Mouse (Mus musculus) brain, embryonic 14.5 days (tissue): ENCODE data around the gene Gm45799. TPM values are rescaled to one million over a fixed set of nuclear protein-coding genes. Genes with fewer than 3 reads are reported as not detected.

Experiments used
- DNase-seq: peaks from one replicate; pipeline ENCODE4 v3.0.0-alpha.2; 2011; ENCODE audit warnings: low read depth
- CTCF ChIP-seq: fragments of 200-500 bp; IDR thresholded peaks from 2 replicates; pipeline ENCODE4 v1.5.1; 2012; ENCODE audit warnings: inconsistent platforms, mild to moderate bottlenecking, moderate library complexity, borderline replicate concordance; ENCODE audit not compliant: insufficient read depth, insufficient read length; ENCODE audit errors: extremely low read depth
- POLR2A ChIP-seq: fragments of 200-500 bp; IDR thresholded peaks from 2 replicates; pipeline ENCODE4 v1.6.1; 2012; ENCODE audit warnings: mild to moderate bottlenecking, inconsistent platforms, borderline replicate concordance; ENCODE audit not compliant: poor library complexity, insufficient read depth, insufficient read length, severe bottlenecking; ENCODE audit errors: extremely low read depth
- polyA plus RNA-seq: library from polyadenylated mRNA; depleted of rRNA; stranded (reverse); fragments of >200 nt; gene quantifications from 2 replicates; pipeline ENCODE4 v1.2.3, GENCODE M21; 2012; rRNA removed

Gene Gm45799
- polyA plus RNA-seq: 73.1 and 134 TPM in 2 replicates

- peak; percentile 59; the same call in 1 of the 2 replicates for TF ChIP-seq POLR2A
- no peak for TF ChIP-seq CTCF
These were observed at the start of gene Gm45799, which contains the start of gene Arfip2 for GRCm38 (mm10) chr7:105640233-105640893. Gene Gm45799, plus strand, starts transcription at chr7:105640552. Gene Arfip2, minus strand, starts transcription at chr7:105640416.

GRCm38 (mm10) chr7:105602860-105603623, 37.3 kb upstream of the Gm45799 start:
- TF ChIP-seq CTCF (peak; percentile 75), POLR2A (no peak)
- DNase-seq: peak; percentile 74

More at GRCm38 (mm10) chr7:105640233-105640893, at the start of gene Gm45799, which contains the start of gene Arfip2:
- DNase-seq: peak; percentile 99

GRCm38 (mm10) chr7:105608467-105608866, 31.9 kb upstream of the Gm45799 start:
- DNase-seq: no peak
- TF ChIP-seq CTCF: no peak
- no peak for TF ChIP-seq POLR2A

- TF ChIP-seq CTCF: no peak
- no peak for TF ChIP-seq POLR2A
These were observed 28.6 kb upstream of the Gm45799 start for GRCm38 (mm10) chr7:105611767-105612166.

GRCm38 (mm10) chr7:105614400-105614799, 26.0 kb upstream of the Gm45799 start:
- TF ChIP-seq CTCF: no peak
- no peak for TF ChIP-seq POLR2A
- no peak for DNase-seq

More at GRCm38 (mm10) chr7:105611767-105612166, 28.6 kb upstream of the Gm45799 start:
- no peak for DNase-seq

GRCm38 (mm10) chr7:105615720-105616119, 24.6 kb upstream of the Gm45799 start:
- TF ChIP-seq POLR2A (no peak), CTCF (no peak)

GRCm38 (mm10) chr7:105616561-105616960, 23.8 kb upstream of the Gm45799 start:
- TF ChIP-seq POLR2A (no peak), CTCF (no peak)
- DNase-seq: no peak

More at GRCm38 (mm10) chr7:105615720-105616119, 24.6 kb upstream of the Gm45799 start:
- no peak for DNase-seq

GRCm38 (mm10) chr7:105617810-105618209, 22.5 kb upstream of the Gm45799 start:
- TF ChIP-seq POLR2A (no peak), CTCF (no peak)
- DNase-seq: no peak

- TF ChIP-seq CTCF (no peak), POLR2A (no peak)
- no peak for DNase-seq
These were observed 20.7 kb upstream of the Gm45799 start for GRCm38 (mm10) chr7:105619701-105620100.

GRCm38 (mm10) chr7:105621053-105621452, 19.3 kb upstream of the Gm45799 start:
- no peak for DNase-seq
- TF ChIP-seq CTCF (no peak), POLR2A (no peak)

GRCm38 (mm10) chr7:105621646-105622292, 18.6 kb upstream of the Gm45799 start:
- no peak for DNase-seq
- TF ChIP-seq CTCF: no peak
- TF ChIP-seq POLR2A: no peak

- no peak for TF ChIP-seq CTCF
- TF ChIP-seq POLR2A: no peak
- DNase-seq: no peak
These were observed 15.0 kb upstream of the Gm45799 start for GRCm38 (mm10) chr7:105625397-105625796.
